Mouse (Mus musculus): ENCODE measurements around the gene Camp. TPM values are rescaled to one million over a fixed set of nuclear protein-coding genes. Genes with fewer than 3 reads are reported as not detected.

The Camp gene
- total RNA-seq, 1 experiment, result not detected

DNA sequence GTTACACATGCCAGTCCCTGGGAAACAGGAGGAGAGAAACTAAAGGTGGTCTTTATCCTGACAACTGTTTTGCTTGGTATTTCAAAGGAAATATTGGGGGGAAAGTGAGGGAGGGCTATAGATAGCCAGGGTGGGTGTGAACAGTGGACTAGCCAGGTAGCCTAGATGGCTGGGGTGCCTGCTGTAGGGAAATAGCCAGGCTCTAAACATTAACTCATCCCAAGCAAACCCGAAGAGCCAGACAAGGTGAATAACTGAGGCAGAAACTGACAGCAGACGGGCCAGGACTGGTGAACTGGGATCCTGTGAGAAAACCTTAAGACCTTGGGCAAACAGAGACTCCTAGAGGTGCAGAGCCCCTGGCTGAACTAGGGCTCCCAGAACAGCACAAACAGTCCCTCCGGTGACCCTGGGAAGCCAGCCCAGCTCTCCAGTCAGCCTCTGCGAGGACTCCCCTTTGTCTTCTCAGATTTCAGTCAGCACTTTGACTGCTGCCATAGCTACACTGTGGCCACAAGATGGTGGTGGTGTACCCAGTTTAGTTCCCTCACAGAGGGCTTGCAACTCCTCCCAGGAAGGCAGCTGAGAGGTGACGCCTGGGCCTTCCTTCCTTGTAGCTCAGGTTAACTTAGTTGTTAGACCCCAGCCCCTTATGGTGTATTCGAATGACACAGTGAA lies 45.1 kb upstream of the Camp start:
- peaks cover 42% of the 10 kb centered on the region for H3K36me3 ChIP-seq (ENCODE audit: control insufficient read depth, insufficient read depth, low read length, poor library complexity, severe bottlenecking)
- TF ChIP-seq MAFK (IDR thresholded peaks at IDR 0.05; ENCODE audit: insufficient read depth, low read depth, low read length) (no peak), ZC3H11A (IDR thresholded peaks at IDR 0.05; ENCODE audit: borderline replicate concordance, low read depth, low read length) (peak; percentile 85; the same call in 1 of the 2 replicates)
- H3K9me3 ChIP-seq (ENCODE audit: control insufficient read depth, insufficient read depth, low read depth, low read length), result no peaks in the 10 kb centered on the region
- DNase-seq (ENCODE audit: low read depth, low spot score), result no peak
- no peak overlapping the region for H3K4me3 ChIP-seq (ENCODE audit: insufficient read depth in 1 of 2, low read depth in 1 of 2, low read length in 2 of 2, poor library complexity in 1 of 2, severe bottlenecking in 1 of 2)
- H3K9ac ChIP-seq (ENCODE audit: insufficient read depth, low read depth, low read length, poor library complexity, severe bottlenecking), result no peak overlapping the region
- in situ Hi-C loops (cut with MboI; ENCODE audit: low sequenced_read_pairs in 2 of 2, unreplicated experiment in 2 of 2), result loop anchor here (10.0 to 25.0 kb wide), 2 partner anchors 180 to 193 kb away; no protein-coding TSS in a partner anchor
- H3K4me1 ChIP-seq (ENCODE audit: control insufficient read depth in 2 of 2, insufficient read depth in 2 of 2, low read length in 2 of 2, poor library complexity in 1 of 2), result peaks cover 0 to 19% of the 10 kb centered on the region in 2 experiments; a peak in 2 of 4 replicates
- no peak overlapping the region for H3K27ac ChIP-seq (ENCODE audit: insufficient read depth, low read depth, low read length, poor library complexity, severe bottlenecking)

DNA sequence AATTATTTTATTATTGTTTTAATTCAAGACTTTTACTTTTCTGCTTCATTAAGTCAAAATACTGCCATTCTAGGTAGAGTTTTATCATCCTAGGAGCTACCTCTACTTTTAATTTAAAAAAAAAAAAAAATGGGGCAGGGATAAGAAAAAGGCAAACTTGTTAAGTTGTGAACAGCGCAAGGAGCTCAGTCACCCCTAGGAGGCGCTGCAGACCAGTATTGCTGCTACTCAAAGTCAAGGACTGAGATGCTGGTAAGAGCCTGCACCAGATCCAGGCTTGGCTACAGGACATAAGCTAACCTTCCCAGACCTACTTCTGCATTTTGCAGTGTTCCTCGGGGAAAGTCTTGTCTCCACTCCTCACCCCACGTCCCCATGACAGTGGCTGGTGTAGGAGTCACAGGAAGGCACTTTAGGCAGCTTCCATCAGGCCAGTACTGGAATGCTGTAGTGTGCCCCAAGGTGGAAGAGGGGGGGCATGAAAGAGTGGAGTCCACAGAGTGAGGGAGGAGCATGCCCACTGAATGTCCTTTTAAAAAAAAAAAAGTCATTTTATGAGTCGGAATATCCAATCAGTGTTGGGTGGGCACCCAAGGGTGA lies 43.3 kb upstream of the Camp start:
- TF ChIP-seq ZC3H11A (IDR thresholded peaks at IDR 0.05; ENCODE audit: borderline replicate concordance, low read depth, low read length) (peak; percentile 80), ZNF384 (IDR thresholded peaks at IDR 0.05; ENCODE audit: low read depth, low read length) (peak; percentile 93), CHD2 (IDR thresholded peaks at IDR 0.05; ENCODE audit: low read depth, low read length) (no peak), MAFK (IDR thresholded peaks at IDR 0.05; ENCODE audit: insufficient read depth, low read depth, low read length) (no peak), HCFC1 (IDR thresholded peaks at IDR 0.05; ENCODE audit: borderline replicate concordance, insufficient read depth, low read length) (no peak)
- Histone ChIP-seq H3K4me3 (ENCODE audit: insufficient read depth in 1 of 2, low read depth in 1 of 2, low read length in 2 of 2, poor library complexity in 1 of 2, severe bottlenecking in 1 of 2) (no peak overlapping the region), H3K9me3 (ENCODE audit: control insufficient read depth, insufficient read depth, low read depth, low read length) (no peaks in the 10 kb centered on the region), H3K4me1 (ENCODE audit: control insufficient read depth in 2 of 2, insufficient read depth in 2 of 2, low read length in 2 of 2, poor library complexity in 1 of 2) (peaks cover 0 to 12% of the 10 kb centered on the region in 2 experiments; a peak in 1 of 4 replicates), H3K36me3 (ENCODE audit: control insufficient read depth, insufficient read depth, low read length, poor library complexity, severe bottlenecking) (peaks cover 52% of the 10 kb centered on the region), H3K27ac (ENCODE audit: insufficient read depth, low read depth, low read length, poor library complexity, severe bottlenecking) (no peak overlapping the region), H3K9ac (ENCODE audit: insufficient read depth, low read depth, low read length, poor library complexity, severe bottlenecking) (no peak overlapping the region)
- DNase-seq (ENCODE audit: low read depth, low spot score), result no peak
- in situ Hi-C loops (cut with MboI; ENCODE audit: low sequenced_read_pairs in 2 of 2, unreplicated experiment in 2 of 2), result loop anchor here (10.0 to 25.0 kb wide), 2 partner anchors 182 to 195 kb away; no protein-coding TSS in a partner anchor

DNA sequence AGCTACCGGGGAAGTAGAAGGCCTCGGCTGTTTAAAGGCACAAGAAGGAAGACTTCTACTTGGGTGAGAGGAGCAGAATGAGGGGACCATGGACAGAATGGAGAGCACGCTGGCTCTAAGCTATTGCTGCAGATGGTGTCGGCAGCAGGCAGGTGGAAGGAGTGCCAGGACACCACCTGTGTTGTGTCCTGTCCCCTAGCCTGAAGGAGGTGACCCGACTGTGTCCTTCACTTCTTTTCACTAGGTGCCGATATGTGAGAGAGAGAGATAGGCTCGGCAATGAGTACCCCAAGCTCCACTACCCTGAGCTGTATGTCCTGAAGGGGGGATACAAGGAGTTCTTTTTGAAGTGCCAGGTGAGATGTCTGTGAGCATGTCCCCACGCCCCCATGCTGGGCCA lies 42.1 kb upstream of the Camp start:
- TF ChIP-seq MAFK (IDR thresholded peaks at IDR 0.05; ENCODE audit: insufficient read depth, low read depth, low read length) (no peak), HCFC1 (IDR thresholded peaks at IDR 0.05; ENCODE audit: borderline replicate concordance, insufficient read depth, low read length) (no peak), ZC3H11A (IDR thresholded peaks at IDR 0.05; ENCODE audit: borderline replicate concordance, low read depth, low read length) (no peak), ZNF384 (IDR thresholded peaks at IDR 0.05; ENCODE audit: low read depth, low read length) (no peak), CHD2 (IDR thresholded peaks at IDR 0.05; ENCODE audit: low read depth, low read length) (no peak)
- H3K36me3 ChIP-seq (ENCODE audit: control insufficient read depth, insufficient read depth, low read length, poor library complexity, severe bottlenecking), result peaks cover 58% of the 10 kb centered on the region

DNA sequence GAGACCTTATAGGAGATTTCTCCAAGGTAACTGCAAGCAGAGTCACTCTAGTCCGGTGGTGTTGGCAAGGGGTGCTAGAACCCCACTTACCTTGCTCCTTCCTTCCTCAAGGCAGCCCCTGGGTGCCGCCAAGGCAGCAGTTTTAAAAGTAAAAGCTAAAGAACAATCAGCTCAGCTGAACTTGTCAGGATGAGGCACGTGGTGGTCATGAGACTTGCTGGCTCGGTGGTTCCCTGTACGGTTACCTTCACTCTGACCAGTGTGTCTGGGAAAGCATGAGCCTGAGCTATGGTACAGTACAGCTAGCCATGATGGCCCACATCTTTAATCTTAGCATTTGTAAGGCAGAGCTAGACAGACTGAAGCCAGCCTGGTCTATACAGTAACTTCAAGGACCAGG lies 37.9 kb upstream of the Camp start:
- no peaks in the 10 kb centered on the region for H3K9me3 ChIP-seq (ENCODE audit: control insufficient read depth, insufficient read depth, low read depth, low read length)
- DNase-seq (ENCODE audit: low read depth, low spot score), result no peak
- in situ Hi-C loops (cut with MboI; ENCODE audit: low sequenced_read_pairs in 2 of 2, unreplicated experiment in 2 of 2), result loop anchor here (10.0 to 25.0 kb wide), 2 partner anchors 200 to 207 kb away; no protein-coding TSS in a partner anchor
- H3K9ac ChIP-seq (ENCODE audit: insufficient read depth, low read depth, low read length, poor library complexity, severe bottlenecking), result no peak overlapping the region
- no peak overlapping the region for H3K4me3 ChIP-seq (ENCODE audit: insufficient read depth in 1 of 2, low read depth in 1 of 2, low read length in 2 of 2, poor library complexity in 1 of 2, severe bottlenecking in 1 of 2)
- TF ChIP-seq ZC3H11A (IDR thresholded peaks at IDR 0.05; ENCODE audit: borderline replicate concordance, low read depth, low read length), result no peak
- H3K27ac ChIP-seq (ENCODE audit: insufficient read depth, low read depth, low read length, poor library complexity, severe bottlenecking), result no peak overlapping the region
- peaks cover 0 to 3% of the 10 kb centered on the region in 2 experiments; a peak in 1 of 4 replicates for H3K4me1 ChIP-seq (ENCODE audit: control insufficient read depth in 2 of 2, insufficient read depth in 2 of 2, low read length in 2 of 2, poor library complexity in 1 of 2)
- peaks cover 77% of the 10 kb centered on the region for H3K36me3 ChIP-seq (ENCODE audit: control insufficient read depth, insufficient read depth, low read length, poor library complexity, severe bottlenecking)

More for the DNA sequence above, 42.1 kb upstream of the Camp start:
- no peak overlapping the region for H3K9ac ChIP-seq (ENCODE audit: insufficient read depth, low read depth, low read length, poor library complexity, severe bottlenecking)
- peaks cover 0 to 7% of the 10 kb centered on the region in 2 experiments; a peak in 1 of 4 replicates for H3K4me1 ChIP-seq (ENCODE audit: control insufficient read depth in 2 of 2, insufficient read depth in 2 of 2, low read length in 2 of 2, poor library complexity in 1 of 2)
- no peaks in the 10 kb centered on the region for H3K9me3 ChIP-seq (ENCODE audit: control insufficient read depth, insufficient read depth, low read depth, low read length)
- DNase-seq (ENCODE audit: low read depth, low spot score), result no peak
- H3K27ac ChIP-seq (ENCODE audit: insufficient read depth, low read depth, low read length, poor library complexity, severe bottlenecking), result no peak overlapping the region
- H3K4me3 ChIP-seq (ENCODE audit: insufficient read depth in 1 of 2, low read depth in 1 of 2, low read length in 2 of 2, poor library complexity in 1 of 2, severe bottlenecking in 1 of 2), result no peak overlapping the region
- in situ Hi-C loops (cut with MboI; ENCODE audit: low sequenced_read_pairs in 2 of 2, unreplicated experiment in 2 of 2), result loop anchor here (10.0 to 25.0 kb wide), 2 partner anchors 183 to 196 kb away; no protein-coding TSS in a partner anchor

All from ES-E14 (cell line).